Mouse (Mus musculus) CH12.LX (cell line): Measurements from ENCODE around the gene Mthfs.
"Not testable (repeated sequence)": the region's sequence is repeated elsewhere in the genome, so short reads cannot be mapped to it uniquely, and the experiment has no call there.

Source experiments
- BHLHE40 ChIP-seq: IDR thresholded peaks from 2 replicates; pipeline ENCODE4 v1.6.1; 2011; ENCODE audit warnings: mild to moderate bottlenecking, low read depth, low read length, improper control_type of control experiment
- CTCF ChIP-seq, 2 experiments: IDR thresholded peaks in 1 of 2; conservative IDR thresholded peaks in 1 of 2; 2 replicates each; pipeline ENCODE4 v1.5.1; 2011 to 2012; ENCODE audit warnings: low read depth in 2 of 2, low read length in 2 of 2, improper control_type of control experiment in 1 of 2, inconsistent platforms in 1 of 2, mild to moderate bottlenecking in 1 of 2, moderate library complexity in 1 of 2
- KAT2A ChIP-seq: IDR thresholded peaks from 2 replicates; pipeline ENCODE4 v1.6.1; 2012; ENCODE audit warnings: low read length, improper control_type of control experiment, inconsistent platforms; ENCODE audit not compliant: insufficient replicate concordance
- MAFK ChIP-seq: IDR thresholded peaks from 2 replicates; pipeline ENCODE4 v1.6.1; 2011; ENCODE audit warnings: low read length, improper control_type of control experiment; ENCODE audit not compliant: insufficient replicate concordance
- MAX ChIP-seq: IDR thresholded peaks from 2 replicates; pipeline ENCODE4 v1.6.1; 2011; ENCODE audit warnings: low read length, improper control_type of control experiment
- POLR2A ChIP-seq: IDR thresholded peaks from 2 replicates; pipeline ENCODE4 v1.6.1; 2011; ENCODE audit warnings: low read depth, mild to moderate bottlenecking, improper control_type of control experiment, low read length
- POLR2AphosphoS2 ChIP-seq: IDR thresholded peaks from 2 replicates; pipeline ENCODE4 v1.6.1; 2011; ENCODE audit warnings: low read depth, low read length, improper control_type of control experiment
- SMC3 ChIP-seq: IDR thresholded peaks from 2 replicates; pipeline ENCODE4 v1.6.1; 2011; ENCODE audit warnings: low read depth, low read length, improper control_type of control experiment
- TBP ChIP-seq: conservative IDR thresholded peaks from 2 replicates; pipeline ENCODE4 v1.6.1; 2011; ENCODE audit warnings: low read depth, low read length, improper control_type of control experiment
- TCF12 ChIP-seq: IDR thresholded peaks from 2 replicates; pipeline ENCODE4 v1.6.1; 2014; ENCODE audit warnings: low read depth, mild to moderate bottlenecking, inconsistent platforms, low read length, improper control_type of control experiment
- USF1 ChIP-seq: IDR thresholded peaks from 2 replicates; pipeline ENCODE4 v1.6.1; 2014; ENCODE audit warnings: low read depth, mild to moderate bottlenecking, inconsistent platforms, low read length, improper control_type of control experiment
- USF2 ChIP-seq: conservative IDR thresholded peaks from 2 replicates; pipeline ENCODE4 v1.6.1; 2011; ENCODE audit warnings: low read depth, low read length, improper control_type of control experiment
- ZMIZ1 ChIP-seq: IDR thresholded peaks from 2 replicates; pipeline ENCODE4 v1.6.1; 2012; ENCODE audit warnings: low read depth, mild to moderate bottlenecking, inconsistent platforms, low read length, improper control_type of control experiment

DNA sequence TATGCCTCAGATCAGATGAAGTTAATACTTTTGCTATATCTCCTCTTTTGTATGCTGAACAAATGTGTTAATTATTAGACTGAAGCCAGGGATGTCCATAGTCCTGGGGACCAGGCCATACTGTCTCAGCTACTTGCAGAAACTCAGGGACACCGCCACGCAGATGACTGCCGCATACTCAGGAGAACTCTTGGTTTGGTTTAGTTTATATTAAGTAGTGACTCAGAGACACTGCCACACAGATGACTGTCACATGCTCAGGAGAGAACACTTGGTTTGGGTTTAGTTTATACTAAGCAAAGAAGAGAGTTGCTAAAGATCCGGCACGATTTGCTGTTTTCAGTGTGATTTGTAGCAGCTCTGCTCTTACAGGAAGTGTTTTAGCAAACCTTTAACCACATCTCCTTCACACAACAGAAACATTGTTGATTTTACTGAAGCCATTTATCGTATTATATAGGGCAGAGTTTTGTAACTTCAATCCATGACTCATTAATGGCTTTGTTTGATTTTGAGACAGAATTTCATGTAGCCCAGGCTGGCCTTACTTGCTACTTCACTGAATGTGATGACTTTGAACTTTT is 10.3 kb downstream of the Mthfs start:
- not testable (repeated sequence) for TF ChIP-seq POLR2A; BHLHE40; TBP; USF2; MAFK; CTCF (conservative IDR thresholded peaks at IDR 0.05 in 1 of 2, IDR thresholded peaks at IDR 0.05 in 1 of 2; ENCODE audit: low read depth in 2 of 2, low read length in 2 of 2); KAT2A; SMC3; POLR2AphosphoS2; MAX; TCF12; USF1; ZMIZ1
